Mouse (Mus musculus) spleen, postnatal 10 days (tissue): ENCODE measurements around the gene Srebf1.
A peak's percentile ranks its signal among the peaks of the same experiment; 100 is the strongest.

Source experiments
- DNase-seq, 2 experiments: peaks; one replicate each; pipeline ENCODE4 v3.0.0; 2021 to 2022; ENCODE audit warnings: low spot score in 2 of 2

Gene Srebf1

DNA sequence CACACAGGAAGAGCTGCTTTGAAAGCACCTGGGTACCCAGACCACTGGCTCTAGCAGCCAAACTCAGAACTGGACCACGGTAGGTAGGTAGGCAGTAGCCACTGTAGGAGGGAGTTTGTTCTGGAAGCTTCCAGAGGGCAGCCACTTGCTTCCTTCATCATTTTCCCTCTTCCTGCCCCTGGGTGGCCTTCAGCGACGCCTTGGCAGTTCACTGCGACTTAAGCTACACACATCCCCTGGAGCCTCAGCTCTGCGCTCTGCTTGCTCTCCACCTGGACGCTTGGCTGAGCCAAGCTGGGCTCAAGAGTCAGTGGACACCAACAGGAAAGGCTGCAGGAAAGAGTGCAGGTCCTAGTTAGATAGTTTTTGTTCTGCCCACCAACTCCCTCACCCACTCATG is 44.4 kb downstream of the Srebf1 start:
- no peak for DNase-seq

DNA sequence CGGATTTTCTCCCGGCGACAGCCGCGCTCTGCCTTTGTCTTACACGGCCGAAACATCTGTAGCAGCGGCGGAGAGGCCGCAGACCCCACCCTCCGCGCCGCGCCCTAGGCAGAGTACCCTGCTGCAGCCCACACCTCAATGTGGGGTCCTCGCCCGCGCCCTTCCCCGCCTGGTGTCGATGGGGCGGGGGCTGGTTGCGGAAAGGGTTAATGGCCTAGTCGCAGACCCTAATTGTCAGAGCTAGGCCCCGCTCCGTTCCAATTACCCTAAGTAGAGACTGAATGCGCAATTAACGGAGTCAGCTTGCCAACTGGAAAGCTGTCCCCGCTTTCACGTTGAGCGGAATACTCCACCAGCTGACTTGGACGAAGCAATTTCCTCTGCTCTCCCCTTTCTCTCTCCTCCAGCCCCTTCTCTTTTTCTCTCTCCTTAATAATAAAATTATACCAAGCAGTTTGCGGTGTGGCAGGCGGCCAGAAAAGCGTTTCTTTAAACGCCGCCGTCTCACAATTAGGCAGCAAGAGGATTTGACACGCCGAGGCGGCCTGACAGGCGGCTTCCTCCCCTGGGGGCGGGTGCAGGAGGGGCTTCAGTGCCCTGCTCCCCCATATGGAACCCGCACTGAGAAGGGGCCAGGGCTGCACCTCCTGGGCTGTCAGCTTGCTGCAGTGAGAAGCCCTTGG is 45.3 kb downstream of the Srebf1 start:
- DNase-seq = peak; percentile 36 to 65

DNA sequence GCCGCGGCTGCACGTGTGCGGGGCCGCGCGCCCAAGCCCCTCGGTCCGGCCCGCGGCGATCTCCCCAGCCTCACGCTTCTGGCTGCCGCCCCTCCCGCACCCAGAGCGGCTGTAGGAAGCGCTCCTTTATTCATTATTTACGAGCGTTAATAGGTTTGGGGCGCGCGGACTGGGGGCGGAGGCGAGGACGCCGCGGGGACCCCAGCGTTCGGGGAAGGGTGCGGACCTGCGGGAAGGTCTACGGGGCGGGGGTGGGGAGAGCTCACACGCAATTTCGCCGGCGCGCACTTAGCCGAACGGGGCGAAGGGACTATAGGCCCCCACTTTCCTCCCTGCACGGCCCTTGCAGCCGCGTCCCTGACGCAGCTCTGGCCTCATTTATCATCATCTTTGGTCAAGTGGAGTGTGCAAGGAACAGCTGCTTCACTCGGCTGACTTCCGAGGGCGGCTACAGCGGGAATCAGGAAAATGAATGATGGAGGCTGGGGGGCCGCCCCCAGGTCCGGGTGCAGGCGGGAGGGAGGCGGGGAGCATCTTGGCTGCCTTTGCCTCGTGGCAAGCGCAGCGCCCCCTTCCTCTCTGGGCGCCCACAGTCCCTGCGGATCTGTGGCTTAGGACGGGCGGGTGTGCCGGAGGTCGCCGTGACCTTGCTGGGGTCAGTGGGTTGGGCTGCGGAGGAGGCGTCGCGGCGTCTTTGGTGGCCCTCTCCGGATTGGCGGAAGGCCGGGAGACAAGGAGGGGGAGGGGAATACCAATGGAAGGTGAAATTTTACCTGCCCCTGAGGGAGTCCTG is 46.0 kb downstream of the Srebf1 start:
- DNase-seq = peak; percentile 49 to 63

DNA sequence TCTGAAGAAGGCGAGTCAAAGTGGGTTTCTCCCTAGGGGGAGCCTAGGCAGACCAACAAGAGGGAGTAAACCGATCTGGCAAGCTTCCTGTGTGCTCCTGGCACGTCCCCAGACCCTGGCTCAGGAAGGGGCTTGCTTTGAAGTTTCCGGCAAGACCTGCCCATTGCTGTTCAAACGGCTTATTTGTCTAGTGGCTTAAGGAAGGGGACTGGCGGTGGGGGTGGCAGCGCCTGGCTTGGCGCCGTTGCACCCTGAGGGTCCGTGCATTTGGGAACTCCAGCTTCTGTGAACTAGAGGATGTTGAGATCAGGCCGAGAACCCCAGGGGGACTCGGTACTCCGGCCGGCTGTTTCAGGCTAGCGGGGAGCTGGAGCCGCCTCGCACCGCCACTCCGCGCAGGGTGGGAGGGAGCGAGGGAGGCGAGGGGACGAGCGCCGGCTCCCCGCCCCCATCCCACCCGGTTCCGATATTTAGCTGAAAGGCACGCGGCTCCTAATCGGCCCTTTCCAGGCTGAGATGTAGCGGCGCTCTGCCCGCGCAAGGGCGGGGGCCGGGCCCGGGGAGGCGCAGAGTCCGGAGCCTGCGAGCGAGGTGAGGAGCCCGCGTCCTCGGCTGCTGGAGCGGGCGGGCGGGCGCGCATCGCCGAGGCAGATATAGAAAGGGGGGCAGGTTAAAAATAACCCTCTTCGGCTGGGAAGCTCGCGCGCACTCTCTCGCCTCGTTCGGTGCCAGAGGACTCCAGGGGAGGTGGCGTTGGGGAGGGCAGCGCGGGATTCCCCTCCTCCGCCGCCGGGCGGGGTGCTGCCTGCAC is 46.8 kb downstream of the Srebf1 start:
- peak; percentile 47 to 61 for DNase-seq

DNA sequence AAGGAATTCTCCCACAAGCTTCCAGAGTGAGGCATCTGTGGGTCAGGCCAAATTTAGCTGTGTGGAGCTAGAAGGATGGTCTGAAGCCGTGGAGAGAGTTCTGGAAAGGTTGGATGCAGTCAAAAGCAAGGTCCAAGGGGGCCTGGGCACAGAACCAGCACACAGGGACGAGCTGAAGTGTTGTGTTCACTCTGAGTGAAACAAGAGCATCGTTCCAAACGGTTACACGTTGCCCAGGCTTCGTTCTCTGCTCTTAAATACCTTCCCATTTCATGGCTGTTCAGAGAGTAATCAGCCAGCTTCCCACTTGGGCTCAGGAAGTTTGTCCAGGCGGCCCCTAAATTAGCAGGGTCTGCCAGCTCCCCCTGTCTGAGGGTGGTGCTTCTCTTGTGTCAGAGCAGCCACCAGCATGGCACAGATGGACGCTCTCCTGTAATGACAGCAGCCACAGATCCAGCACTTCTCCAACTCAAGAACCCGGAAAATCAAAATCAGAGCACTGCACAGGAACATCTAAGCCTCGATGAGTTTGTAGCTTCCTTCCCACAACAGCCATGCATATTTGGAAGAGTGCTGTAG is 48.7 kb downstream of the Srebf1 start:
- no peak for DNase-seq

DNA sequence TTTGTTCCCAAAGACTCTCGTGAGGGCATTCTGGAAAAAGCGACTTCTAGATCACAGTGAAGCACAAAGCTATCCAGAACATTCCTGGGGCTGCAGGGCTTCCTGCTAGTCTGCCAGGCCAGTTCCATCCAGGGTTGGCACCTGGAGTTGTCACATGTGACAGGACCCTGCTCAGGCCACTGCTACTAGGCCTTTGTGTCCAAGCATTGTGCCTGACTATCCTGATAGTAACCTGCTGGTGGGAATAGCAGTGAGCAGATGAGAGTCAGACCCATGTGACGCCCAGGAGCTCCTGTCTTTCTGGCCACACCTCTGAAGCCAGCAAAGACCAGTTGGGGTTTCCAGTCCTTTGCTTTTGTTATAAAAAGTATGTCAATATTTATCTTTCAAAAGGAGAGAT is 50.3 kb downstream of the Srebf1 start:
- no peak for DNase-seq

DNA sequence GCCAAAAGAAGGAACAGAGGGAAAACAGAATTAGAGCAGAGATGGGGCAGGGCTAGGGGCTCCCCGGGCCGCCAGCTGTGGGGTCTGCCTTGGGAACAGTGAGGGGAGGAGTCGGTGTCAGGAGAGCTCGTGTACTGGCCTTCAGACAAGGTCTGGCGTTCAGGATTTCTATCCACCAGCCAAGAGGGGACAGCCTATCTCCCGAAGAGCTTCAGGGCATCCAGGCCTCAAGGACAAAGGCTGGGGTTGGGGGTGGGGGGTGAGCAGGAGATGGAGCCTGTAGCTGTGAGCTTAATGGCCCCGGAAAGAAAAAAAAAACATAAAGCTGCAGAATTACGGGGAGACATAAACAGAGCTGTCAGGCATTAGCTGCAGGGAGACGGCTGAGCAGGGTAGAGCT is 53.6 kb downstream of the Srebf1 start:
- DNase-seq = no peak

DNA sequence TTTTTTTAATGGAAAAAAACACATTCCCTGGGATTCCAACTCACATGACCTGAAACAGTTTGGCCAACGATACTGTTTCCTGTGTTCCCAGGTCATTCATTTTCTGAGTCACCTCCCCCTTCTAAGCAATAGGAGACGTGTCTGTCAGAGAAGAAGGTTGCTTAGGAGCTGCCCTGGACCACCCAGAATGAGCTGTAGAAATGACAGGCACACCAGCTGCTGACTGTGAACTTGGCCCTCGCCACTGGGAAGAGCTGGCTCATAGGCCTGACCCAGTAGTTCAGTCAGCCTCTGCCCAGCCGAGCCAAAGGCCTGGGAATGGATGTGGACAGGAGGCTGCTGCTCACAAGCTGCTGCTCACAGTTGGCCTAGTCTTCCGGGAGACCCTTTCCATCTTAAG is 57.3 kb downstream of the Srebf1 start:
- no peak for DNase-seq

DNA sequence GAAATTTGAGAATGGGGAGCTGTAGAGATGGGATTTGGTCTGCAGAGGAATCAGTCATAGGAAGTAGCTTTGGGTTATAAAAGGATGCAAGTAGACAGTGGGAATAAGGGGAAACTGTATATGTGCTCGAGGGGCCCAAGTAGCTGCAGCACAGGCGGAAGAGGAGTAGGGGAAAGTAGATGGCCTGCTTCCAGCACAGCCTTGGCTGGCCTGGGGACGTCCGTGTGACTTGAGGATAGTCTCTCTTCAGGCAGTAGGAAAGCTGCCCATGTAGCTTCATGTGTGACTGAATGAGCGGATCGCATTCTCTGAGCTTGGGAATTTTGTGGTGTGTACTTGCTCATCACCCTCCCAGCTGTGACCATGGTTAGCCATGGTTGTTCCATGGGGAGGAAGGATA is 57.9 kb downstream of the Srebf1 start:
- DNase-seq = no peak

DNA sequence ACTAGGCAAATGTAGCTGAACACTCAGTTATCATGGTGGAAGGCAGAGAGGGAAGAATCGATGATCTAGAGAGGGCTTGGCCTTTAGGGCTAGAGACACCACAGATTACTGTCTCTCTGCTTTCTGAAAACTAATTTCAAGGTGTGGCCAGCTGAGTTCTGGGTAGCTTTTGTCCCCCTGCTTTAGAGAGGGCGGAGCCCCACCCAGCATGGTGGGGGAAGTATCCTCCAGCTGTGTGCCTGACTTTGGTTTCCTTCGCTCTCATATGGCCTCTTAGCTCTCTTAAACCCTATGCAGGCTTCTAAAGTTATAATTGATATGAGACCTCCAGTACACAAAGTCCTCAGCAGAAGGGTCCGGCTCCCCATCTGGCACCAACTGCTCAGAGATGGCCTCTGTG is 59.0 kb downstream of the Srebf1 start:
- no peak for DNase-seq

DNA sequence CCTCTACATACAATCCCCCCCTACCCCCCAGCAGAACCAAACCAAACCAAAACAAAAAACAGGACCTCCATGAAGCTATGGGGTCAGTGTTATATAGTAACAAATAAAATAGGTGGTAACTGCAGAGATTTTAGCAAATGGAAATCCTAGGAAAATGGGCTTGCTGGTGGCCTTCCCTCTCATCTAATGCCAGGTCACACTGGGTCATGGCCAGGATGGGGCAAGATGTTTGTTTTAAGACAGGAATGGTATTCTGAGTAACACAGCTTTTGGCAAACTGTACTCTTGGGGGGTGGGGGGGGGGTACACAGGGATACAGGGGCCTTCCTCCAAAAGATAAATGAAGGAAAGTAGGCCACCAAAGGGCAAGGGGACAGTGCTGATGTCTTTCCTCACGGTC is 59.8 kb downstream of the Srebf1 start:
- DNase-seq = no peak

DNA sequence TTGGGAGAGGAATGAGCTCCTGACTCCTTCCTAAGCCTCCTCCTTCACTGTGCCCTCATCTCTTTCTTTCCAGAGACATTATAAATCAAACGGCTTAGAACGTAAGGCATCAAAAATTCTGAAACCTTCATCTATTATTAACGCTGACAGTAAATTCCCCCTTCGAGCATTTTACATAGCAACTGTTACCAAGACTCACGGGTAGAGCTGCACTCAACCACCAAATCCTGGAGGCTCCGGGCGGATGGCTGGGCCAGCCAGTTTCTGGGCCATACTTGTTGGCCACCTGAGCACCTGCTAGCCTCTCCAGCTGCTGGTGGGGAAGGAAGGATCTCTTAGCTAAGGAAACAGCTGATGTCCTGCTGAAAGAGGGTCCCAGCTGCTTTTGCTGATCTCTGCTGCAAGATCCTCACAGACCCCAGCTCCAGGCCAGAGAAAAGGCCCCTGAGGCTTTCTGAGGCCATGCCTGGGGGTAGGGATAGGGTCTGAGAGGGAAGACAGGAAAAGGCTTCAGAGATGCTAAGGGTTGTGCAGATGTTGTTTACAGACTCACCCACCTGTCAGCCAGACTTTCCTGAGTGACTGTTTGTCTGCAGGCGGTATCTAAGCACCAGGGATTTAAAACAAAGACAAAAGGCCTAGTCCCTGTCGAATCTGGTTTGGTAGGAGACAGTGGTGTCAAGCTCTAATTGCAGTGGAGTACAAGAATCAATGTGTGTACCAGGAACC is 61.1 kb downstream of the Srebf1 start:
- no peak for DNase-seq

DNA sequence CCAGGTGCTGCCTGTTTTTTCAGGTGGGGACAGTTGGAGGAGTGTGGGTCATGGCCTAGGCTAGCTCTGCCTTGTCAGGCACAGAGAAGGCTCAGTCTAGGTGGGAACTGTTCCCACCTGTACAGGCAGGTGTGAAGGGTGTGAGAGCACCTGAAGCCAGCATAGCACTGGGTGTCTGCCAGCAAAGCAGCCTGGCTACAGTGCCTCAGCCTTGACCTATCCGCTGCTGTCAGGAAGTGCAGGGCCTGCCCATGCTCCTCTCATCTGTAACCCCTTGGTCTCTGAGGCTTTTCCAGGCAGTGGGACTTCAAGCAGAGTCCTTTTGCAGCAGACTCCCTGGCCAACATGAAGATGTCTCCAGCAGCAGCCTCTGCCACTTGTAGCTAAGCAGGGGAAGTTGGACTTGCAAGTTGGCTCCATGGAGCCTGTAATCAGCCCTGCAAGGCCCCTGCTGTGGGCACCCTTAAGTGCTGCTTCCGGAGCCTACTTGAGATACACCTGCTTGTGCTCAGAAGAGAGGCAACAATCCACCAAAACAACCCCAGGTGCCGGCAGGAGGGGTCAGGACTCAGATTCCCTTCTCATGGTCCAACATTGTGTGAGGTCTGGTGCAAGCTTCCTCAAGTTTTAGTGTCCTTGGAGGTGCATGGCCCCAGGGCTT is 61.8 kb downstream of the Srebf1 start:
- DNase-seq = no peak

DNA sequence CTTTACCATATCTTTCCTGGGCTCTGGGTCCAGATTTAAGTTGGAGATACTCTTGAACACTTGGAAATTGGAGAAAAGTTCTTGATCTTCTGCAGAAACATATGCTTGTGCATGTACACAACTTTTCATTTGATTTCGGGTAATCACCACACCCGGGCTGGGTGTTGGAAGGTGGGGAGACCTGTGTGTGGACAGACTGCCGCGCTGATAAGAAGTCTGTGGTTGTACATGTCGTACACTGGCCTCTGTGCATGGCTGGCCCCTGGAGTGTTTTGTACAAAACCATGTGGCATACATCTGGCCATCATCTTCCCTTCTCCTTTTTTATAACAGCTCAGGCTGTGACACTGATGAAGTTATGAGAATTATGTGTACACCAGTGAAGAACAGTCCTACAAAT is 62.4 kb downstream of the Srebf1 start:
- DNase-seq = peak in 1 of 2 experiments; percentile 50

DNA sequence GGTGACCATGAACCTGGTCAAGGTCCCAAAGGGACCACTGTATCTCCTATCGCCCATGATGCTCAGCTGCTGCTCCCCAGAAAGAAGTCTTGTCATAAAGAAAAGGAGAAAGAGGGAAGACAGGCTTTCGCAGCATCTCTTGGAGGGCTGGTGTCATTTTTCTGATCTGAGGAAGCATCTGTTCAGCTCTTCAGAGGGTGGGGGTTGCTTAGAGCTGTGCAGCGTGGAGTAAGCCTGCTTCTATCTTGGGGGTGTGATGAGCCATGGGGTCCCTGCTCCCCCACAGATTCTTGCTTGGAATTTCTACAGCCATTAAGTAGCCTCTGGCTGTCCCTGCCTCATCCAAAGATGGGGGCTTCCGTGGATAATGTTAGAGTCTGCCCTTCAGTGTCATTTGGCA is 64.1 kb downstream of the Srebf1 start:
- DNase-seq = no peak

DNA sequence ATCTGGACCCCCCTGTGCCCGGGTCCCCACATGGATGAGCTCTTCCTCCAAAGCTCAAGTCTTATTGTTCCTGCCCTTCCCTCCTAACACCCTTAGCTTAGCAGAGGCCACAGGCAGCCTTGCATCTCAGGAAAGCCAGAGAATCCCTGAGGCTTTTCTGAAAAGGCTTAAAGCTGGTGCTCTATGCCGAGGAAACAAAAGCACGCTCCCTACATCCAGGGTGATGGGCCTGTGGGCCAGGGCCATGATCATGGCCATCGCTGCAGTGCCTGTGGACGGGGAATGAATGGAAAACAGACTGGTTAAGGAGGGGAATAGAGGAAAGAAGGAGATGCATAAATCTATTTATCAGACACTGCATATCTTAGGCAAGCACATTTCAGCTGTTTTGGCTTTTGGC is 66.7 kb downstream of the Srebf1 start:
- DNase-seq = no peak

DNA sequence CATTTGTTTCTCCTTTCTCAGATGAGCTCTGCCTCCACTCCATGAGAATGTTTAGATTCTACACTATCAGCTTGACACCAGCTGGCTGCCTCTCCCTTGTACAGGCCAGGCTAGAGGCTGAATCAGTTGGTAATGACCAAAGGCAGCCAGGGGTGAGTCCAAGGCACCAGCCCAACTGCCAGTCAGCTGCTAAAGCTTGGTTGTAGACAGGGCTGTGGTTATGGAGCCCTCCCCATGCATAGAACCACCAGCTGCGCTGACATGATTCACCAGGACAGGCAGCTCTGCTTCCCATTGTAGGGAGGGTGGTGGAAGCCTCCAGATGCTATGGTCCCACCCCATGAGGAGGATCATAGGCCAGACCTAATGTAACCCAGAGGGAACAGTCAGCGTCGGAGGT is 68.4 kb downstream of the Srebf1 start:
- DNase-seq = no peak

DNA sequence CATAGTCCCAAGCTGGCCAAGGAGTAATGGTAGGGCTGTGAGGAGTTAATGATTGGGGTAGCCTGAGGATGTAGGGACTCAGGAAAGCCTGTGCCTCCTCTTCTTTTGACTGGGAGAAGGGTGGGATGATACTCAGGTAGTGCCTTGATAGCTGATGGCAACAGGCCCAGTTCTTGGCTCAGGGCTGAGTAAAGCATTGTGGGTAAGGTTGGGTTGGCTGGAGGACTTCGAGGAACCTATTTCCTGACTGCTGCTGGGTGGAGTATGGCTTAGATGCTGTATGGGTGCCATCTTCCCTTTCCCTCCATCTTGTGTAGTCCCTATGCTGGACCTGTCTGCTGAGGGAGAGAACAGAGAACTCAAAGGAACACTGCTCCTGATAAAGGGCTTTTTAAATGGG is 70.0 kb downstream of the Srebf1 start:
- DNase-seq = no peak

DNA sequence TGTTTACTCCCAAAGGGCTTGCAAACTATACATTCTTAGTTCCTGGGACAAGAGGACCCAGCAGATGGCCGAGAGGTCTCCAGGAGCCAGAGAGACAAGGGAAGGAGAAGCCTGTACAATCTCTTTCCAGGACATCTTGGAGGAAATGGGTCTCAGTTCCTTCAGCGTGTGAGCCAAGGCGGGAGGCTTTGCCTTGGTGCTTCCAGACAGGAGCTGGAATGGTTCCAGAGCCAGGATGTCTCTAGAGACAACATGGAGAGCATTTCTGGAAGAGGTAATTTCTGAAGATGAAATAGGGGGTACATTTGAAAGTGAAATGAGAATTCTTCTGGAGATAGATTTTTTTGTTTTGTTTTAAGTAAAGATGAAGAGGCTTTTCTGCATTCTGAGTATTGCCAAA is 71.7 kb downstream of the Srebf1 start:
- DNase-seq = no peak
